Mouse (Mus musculus) lung, postnatal 0 days (tissue): ENCODE results near the gene Camta1.

Experiments used
- CTCF ChIP-seq: IDR thresholded peaks from 2 replicates; pipeline ENCODE4 v1.5.1; 2016; ENCODE audit warnings: antibody characterized with exemption, mild to moderate bottlenecking
- EP300 ChIP-seq: IDR thresholded peaks from 2 replicates; pipeline ENCODE4 v1.6.1; 2016; ENCODE audit warnings: antibody characterized with exemption, mild to moderate bottlenecking, control low read depth

GRCm38 (mm10) chr4:151185750-151186149 is 675.9 kb downstream of the Camta1 start:
- TF ChIP-seq EP300 (no peak), CTCF (no peak)
